Mouse (Mus musculus) cerebellum, postnatal 14 days (tissue): ENCODE measurements around the gene Upk2.

Source experiments
- DNase-seq, 2 experiments: peaks; one replicate each; pipeline ENCODE4 v3.0.0; 2021; ENCODE audit warnings: mixed read lengths in 2 of 2

Upk2 gene

DNA sequence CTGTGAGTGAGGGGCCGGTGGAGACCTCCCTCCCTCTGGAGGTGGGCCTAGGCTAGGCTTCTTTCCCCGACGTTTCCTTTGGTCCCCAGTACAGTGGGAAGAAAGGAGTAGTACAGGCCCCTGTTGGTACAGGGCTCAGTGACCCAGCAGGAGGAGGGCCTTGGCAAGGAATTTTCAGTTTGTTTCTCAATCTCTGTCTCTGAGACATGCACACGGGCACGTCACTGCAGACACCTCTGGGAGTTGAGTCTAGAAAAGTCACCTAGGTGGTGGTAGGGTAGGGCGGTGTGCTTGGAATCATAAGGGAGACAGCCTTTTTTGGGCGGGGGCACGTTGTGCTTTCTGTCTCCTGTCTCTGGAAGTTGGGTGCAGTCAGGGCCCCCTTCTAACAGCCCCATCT lies 33.6 kb upstream of the Upk2 start:
- DNase-seq = no peak

DNA sequence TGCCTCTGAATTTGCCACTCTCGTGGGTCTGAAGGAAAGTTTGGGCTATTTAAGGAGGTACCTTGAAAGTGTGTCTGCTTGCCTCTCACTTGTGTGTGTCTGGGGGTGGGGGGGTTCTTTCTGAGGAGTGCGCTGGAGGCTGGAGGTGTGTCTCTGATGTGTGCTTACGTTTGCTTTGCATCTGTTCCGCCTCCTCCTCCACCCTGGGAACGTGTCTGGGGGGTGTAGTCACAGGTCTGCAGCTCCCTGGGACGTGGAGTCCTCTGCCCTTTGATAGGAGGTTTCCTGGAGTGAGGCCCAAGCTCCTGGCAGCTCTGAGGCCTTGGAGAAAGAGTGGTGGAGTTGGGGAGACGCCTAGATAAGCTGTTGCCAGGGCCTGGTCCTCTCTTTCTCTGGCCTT lies 32.7 kb upstream of the Upk2 start:
- peak in 1 of 2 experiments; percentile 35 for DNase-seq

DNA sequence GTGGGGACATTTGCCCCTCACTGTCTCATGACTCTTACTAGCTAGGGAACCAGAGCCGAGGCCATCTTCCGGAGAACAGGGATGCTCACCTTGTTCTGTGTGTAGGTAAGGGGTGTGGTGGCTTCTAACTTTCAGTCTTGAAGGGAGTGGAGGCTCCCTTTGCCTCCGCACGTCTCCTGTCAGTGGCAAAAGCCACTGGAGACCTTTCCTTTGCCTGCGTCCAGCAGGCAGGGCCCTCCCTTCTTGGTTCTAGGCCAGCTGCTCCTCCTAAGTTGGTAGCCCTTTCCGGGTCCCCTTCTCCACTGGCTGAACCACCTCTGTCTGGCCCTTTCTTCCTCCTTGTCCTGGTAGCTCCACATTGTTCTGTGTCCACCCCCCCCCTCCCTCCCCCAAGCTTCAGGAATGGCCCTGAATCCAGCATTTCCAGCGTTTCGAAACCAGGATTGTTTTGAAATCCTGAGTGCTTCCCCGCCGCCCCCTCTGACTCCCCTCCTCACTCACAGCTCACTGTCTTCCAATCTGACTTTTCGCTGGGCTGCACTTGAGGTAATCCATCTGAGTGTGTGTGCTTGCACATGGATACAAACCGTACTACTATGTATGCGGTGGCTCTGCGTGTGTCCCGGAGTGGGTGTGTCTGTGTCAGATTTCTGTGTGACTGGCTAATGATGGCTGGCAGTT lies 32.1 kb upstream of the Upk2 start:
- peak in 1 of 2 experiments; percentile 36 for DNase-seq

DNA sequence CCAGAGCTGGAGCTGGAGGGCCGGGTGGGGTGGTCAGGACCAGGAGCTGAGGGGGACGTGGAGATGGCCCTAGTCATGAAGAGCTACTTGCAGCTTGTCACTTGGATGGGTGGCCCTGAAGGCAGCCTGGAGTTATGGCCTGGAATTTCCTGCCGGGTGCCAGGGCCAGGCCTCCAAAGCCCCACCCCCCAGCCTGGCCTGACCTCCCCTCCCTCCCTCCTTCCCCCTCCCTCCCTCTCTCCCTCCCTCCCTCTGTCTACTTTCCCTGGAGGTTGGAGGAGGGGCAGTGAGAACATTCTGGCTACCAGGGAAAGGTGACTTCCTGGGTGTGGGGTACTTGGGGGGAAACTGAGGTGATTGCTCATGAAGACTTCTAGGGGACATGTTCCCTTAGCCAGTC lies 31.6 kb upstream of the Upk2 start:
- DNase-seq = peak in 1 of 2 experiments; percentile 22

DNA sequence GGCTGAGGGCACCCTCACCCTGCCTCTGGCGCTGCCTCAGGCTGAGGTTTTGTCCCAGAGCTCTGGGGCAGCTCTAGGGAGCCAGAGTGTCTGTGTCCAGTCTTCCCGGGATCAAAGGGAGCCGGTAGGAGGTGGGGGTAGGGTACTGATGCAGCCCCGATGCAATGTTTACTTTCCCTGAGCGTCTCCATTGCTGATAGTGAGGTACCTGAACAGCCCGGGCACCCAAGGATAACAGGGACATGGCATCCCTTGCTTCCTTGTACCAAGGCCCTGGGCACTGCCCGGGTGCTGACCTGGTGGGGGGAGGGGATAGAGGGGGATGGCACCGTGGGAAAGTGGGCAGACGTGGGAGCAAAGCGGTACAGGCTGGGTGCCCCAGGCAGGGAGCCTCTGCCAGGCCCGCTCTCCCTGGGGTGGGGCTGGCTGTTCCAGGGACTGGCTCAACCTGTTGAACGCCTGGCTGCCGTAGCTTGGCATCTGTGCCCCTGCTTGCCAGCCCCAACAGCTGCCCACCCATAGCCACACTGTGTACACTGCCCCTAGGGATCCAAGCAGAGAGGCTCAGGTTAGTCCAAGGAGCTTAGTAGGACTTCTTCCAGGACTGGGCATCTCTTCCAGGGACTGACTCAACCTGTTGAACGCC lies 30.9 kb upstream of the Upk2 start:
- peak in 1 of 2 experiments; percentile 20 for DNase-seq

DNA sequence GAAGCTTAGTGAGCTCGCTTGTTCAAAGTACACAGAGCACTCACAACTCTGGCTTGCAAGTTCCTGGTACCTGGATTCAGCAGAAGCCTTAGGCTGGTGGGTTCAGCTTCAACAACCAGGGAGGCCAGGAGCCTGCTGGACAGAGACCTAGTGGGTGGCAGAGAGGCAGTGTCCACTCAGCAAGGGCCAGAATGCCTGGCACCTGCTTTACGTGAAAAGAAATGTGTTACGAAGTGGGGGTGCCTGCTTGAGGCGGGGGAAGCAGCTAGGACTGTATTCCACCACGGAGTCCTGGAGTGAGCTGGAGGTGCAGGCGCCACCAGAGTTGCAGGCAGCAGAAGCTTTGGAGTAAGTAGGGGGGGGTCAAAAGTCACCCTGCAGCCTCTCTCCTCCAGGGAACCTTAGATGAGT lies 30.3 kb upstream of the Upk2 start:
- DNase-seq = no peak

DNA sequence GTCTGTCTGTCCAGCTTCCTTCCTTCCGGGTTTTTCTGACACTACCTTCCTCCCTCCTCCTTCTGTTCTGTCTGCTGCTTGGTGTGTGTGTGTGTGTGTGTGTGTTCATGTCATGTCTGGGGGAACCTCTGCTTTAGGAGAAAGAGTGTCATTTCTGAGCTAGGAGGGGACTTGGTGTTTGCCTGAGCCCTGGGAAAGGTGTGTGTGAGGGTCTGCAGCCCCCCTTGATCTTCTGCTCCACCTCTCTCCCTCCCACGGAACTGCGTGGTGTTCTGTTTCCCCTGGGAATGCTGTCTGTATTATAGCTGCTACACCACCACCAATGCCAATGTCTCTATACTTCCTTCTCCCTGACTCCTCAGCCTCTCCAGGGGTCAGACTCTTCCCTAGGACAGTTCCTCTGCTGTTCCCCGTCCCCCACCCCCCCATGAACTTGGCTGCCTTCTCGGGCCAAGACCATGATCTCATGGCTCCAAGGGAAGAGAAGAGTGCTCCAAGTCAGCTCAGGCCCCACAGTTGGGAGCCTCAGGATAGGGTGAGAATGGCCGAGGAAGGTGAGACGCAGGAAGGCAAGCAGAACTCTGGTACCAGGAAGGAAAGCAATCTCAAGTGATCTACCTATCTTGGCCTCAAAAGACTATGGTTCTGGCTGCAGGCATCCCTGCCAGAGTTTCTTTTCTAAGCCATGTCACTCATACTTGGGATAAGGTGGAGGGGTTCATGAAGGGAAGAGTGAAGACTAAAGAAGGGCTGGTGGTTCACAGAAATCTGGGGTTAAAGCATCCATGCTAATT lies 29.7 kb upstream of the Upk2 start:
- DNase-seq = no peak

DNA sequence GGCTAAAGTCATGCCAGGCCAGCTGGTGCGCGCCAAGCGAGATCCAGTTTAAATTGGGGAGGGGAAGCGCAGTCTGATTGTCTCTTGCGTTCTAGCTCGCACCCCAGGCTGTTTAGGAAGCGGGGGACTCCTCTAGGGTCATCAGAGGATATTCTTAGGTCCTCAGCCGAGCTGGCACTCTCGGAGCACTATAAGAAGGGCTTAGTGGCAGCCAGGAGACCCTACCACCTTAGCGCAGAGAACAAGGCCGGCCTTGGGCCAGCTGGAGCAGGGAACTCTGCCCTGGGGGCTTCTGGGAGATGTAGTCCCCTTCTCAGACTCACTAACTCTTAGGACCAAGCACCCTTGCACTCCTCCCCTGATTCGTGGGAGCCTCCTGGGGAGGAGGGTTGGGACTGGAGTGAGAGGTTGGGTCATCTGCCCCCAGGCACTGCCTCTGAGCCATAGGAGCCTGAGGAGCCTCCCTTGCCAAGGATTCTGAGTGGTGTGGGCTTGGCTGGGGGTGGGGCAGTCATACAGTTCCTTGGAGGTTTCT lies 28.8 kb upstream of the Upk2 start:
- DNase-seq = peak; percentile 79 to 81

DNA sequence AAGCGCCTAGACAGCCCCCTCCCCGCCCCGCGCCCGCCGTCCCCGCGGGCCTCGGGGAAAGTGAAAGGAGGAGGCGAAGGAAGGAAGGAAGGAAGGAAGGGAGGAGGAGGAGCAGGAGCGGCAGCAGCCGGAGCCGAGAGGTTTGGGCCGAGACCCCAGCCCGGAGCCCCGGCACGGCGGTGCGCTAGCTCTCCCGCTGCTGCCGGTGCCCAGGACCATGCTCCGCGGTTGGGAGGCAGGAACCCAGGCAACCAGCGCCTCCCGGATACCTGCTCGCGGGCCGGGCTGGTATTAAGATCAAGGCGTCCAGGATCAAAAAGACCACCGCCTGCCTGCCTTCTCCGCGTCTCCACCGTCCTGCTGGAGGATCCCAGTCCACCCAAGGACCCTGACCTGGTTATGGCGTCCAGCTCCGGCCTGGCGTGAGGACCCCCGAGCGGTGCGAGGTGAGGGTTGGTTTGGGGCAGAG lies 28.3 kb upstream of the Upk2 start:
- no peak for DNase-seq

DNA sequence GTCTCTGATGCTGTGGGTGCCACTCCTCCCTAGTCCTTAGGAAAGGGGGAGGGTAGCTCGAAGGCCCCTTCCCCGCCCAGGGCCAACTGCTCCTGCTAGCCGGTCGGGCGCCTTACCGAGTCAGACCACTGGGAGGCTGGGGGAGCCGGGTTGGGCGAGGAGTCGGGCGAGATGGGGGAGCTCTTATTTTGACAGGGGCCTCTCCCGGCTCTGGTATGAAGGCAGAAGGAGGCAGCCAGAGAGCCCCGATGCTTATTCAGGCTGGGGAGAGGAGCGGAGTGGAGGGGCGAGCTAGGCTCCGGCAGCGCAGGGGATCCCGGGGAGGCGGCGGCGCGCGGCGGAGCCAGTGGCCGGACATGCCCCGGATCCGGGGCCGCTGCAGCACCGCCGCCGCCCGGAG lies 27.8 kb upstream of the Upk2 start, which contains the start of gene Bcl9l:
Gene Bcl9l, plus strand, starts transcription at position 274 of the 400 bp plus-strand sequence.
- DNase-seq = peak; percentile 96 to 97

DNA sequence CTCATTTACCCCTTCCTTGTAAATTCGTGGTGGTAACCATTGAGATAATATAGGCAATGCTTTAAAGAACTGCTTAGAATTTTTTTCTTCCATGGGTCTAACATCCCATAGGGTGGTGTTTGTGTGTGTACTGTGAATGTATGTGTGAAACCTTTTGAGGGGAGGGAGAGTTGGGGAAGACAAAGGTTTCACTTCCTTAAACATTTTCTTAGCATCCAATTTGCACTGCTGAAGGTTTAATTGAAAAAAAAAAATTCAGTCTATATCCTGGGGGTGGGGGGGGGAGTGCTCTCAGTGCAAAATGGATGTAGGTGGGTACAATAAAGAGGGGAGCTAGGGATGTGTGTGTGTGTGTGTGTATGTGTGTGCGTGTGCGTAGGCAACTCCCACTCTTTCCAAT lies 27.3 kb upstream of the Upk2 start:
- DNase-seq = no peak

DNA sequence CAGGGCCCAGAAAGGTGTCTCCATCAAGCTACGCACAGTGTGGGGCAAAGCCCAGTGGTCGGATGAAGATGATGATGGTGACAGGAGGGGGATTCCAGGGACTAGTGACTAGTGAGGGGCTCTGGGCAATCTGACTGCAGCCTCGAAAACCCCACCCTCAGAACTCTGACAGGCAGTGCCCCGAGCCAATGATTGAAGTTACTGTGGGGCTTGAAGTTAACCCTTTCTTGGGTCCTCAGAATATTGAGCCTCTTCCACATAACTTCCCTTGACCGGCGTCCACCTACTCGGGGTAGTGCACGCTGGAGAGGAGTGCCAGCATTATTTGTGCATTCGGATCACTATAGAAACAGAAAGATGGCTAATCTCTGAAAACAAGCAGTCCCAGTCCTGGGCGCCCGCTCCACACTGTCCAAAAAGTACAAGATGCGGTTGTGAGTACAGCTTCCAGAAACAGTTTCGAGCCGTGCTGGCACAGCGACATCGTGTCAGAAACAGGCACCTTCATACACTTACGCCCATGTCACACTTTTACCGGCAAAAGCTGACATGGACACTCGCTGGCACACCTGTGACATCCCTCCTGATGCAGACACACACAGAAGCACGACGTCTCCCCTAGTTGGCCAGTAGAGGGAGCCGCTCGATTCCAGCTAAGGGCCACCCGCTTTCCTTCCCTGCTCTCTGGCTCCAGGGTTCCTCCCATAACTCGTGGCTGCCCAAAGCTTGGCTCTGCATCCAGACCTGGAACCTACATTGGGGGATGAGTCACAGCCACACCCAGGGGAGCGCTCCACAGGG lies 25.1 kb upstream of the Upk2 start:
- DNase-seq = peak; percentile 93 to 95

DNA sequence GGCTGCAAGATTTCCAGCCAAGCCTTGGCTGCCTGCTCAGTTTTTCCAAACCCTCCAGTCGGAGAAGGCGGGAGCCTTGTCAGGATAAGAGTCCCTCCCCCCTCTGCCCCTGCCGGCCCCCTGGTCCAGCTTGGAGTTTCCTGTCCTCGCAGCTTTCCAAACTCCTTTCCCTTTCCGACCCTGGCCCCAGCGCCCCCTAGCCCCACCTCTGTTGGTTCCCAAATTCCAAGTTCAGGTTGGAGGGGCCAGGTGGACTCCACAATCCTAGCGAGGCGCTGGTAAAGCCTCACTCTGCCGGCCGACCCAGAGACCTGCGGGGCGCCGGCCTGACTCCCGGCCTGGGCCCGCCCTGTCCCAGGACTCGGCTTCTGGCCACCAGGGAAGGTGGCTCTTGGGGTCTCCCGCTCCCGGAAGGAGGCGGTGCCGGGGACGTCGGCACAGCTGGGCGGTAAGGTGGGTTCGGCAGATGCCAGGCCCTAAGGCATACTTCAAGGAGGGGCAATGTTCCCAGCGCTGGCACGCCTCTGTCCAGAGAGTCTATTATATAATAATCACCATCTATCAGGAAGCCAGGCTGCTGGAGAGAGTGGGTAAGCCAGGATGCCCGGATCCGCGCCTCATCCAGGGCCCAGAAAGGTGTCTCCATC lies 24.3 kb upstream of the Upk2 start:
- peak; percentile 88 to 89 for DNase-seq

DNA sequence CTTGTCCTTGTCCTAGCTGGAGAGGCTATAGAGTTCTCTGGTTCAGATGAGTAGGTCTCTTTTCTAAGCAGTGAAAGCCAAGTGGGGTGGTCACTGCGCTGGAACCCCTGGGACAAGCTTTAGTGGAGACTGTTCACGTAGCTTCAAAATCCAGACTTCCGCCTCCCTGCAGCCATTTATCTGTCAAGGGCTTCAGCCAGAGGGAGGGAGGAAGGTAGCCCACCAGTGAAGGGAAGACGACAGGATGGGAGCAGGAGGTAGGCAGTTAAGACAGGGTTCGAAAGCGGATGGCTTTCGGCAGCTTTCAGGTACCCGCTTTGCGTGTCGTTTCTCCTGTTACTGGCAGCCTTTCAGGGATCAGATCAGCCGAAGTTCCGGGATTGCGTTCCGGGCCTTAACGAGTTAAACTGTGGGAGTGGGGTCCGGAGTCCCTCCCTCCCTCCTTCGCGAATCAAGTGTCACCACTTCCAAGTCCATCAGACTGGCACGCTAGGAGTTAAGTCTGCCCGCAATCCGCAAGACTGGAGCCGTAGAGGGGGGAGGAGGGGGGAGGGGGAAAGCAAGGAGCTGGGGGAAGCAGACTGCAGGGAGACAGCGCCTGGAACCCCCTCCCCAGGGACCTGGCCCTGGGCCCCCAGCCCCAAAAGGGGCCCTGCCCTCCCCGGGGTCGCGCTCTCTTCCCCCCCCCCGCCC lies 23.6 kb upstream of the Upk2 start:
- DNase-seq = peak; percentile 91

DNA sequence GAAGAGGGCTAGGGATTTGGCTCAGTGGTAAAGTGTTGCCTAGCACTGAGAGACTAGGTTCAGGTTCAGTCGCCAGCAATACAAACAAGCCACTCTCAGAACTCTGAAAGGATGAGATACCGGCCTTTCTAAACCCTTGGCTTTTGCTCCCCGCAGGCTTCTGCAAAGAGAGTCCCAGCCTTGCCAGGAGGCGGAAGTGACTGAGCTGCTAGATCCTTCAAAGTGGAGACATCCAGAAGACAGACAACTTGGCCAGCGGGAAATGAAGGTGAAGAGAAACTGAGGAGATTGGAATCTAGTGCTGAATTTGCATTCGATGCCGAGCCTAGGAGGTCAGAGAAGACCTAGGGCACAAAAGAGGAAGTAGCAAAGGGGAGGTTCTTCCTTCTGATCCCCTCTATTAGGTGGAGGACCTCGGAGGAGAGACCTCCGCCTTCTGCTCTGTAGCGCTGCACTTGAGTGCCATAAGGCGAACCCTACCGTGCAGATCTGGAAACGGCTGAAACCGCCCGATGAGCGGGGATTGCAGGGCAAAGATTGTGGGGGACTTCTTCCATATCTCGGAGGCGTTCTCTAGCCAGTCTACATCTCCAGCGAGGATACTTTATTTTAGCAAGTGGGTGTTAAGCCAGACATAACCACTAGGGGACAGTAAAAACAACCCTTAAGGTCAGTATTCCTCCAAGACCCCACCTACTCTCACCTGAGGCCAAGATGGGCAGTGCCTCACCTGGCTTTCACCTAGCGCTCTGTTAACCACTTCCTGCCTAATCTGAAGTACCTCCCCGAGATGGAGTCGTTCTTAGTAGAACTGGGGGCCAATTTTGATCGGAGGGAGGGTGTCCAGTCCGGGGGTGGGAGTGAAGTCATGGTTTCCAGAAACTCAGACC lies 22.8 kb upstream of the Upk2 start:
- DNase-seq = peak; percentile 84 to 90

DNA sequence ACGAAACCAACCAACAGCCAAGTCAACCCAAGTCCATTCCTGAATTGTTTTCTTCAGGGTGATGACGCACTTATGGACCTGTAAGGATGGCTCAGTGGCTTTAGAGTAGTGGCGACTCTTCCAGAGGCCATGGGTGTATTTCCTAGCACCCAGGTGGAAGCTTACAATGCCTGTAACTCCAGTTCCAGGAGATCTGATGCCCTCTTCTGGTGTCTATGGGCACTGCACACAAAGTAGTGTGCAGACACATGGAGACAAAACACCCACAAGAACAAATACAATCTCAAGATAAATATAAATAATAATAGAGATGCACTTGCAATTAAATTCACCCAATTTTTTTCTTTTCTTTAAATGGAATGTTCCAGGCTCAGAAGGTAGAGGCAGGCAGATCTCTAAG lies 21.2 kb upstream of the Upk2 start:
- DNase-seq = peak; percentile 26 to 69

DNA sequence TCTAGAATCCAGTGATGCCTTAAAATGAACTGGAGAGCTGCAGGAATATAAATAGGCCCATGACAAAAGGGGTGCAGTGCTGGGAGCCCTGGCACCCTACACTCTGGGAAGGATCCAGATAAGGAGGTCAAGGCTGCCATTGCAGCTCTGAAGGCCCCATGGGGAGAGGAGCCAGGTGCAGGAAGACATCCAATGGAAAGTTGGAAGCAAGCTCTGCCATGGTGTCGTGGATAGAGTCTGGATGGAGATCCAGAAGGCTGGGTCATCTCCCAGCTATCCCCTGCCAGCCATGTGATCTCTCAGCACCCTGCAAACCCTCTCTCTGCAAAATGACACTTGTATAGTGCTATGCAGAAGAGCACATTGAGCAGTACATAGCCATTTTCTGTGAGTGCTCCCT lies 19.6 kb upstream of the Upk2 start:
- peak in 1 of 2 experiments; percentile 40 for DNase-seq

DNA sequence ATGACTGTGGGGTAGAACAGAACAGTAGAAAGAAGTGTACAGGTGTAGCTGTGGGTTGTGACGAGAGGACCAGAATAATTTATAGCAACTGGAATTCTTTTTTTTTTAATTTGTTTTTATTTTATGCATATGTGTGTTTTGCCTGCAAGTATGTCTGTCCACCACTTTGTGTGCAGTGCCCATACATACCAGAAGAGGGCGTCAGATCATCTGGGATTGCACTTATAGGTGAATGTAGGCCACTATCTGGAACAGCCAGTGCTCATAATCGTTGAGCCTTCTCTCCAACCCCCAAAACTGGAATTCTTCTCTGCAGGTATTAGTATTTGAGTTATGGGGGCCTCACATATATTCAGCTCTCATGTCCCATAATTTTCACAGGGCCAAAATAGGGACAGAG lies 18.4 kb upstream of the Upk2 start:
- DNase-seq = peak in 1 of 2 experiments; percentile 27

DNA sequence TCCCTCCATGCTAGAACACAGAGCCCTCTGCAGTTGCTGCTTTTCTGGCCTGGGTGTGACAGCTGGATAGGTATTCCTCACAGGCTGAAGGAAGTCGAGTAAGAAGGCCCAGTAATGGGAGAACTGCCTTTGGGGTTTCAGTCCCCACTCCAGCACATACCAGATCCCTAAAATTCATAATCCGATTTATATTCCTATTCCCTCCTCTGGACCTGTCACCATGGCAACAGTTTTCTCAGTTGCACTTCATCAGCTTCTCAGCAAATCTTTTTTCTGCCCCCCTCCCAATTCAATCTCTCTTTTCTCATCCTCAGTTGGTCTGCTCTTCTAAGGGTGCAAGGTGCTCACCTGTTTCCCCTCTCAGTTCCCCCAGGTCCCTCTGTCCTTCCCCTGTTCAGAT lies 14.0 kb upstream of the Upk2 start:
- DNase-seq = no peak

DNA sequence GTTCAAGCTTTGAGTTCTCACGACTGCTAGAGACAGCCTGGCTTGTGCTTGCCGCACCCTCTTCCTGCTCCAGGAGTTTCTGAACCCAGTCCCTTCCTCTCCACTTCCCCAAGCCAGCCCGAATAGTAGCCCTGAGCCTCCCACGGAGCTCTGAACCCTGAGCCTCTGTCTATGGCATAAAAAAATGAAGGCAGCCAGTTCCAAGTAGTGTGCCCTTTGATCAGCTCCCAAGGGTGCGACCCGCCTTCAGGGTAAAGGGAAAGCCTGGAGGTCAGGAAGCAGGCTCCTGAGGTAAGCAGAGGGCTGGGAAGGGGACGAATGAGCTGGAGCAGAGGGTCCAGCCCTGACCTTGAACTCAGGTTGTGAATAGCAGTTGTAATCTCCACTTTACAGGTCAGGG lies 13.4 kb upstream of the Upk2 start:
- no peak for DNase-seq
